Mouse (Mus musculus) cerebellum, adult 2 months (tissue): ENCODE measurements around the gene Itpr3. TPM values are rescaled to one million over a fixed set of nuclear protein-coding genes. Genes with fewer than 3 reads are reported as not detected.

Experiments used
- DNase-seq, 2 experiments: peaks; one replicate each; pipeline ENCODE4 v3.0.0; 2021
- H3K27ac ChIP-seq: fragments of 200-500 bp; 2 replicates; pipeline ENCODE4 v1.5.1; 2012; ENCODE audit warnings: low read length, control low read depth, inconsistent platforms; ENCODE audit not compliant: insufficient read depth
- H3K27me3 ChIP-seq: fragments of 200-500 bp; 2 replicates; pipeline ENCODE4 v1.6.1; 2012; ENCODE audit warnings: inconsistent platforms, mild to moderate bottlenecking, low read length, moderate library complexity; ENCODE audit not compliant: control insufficient read depth, insufficient read depth
- H3K4me1 ChIP-seq: fragments of 200-500 bp; 2 replicates; pipeline ENCODE4 v1.6.1; 2011; ENCODE audit warnings: low read length; ENCODE audit not compliant: control insufficient read depth, insufficient read depth
- H3K4me3 ChIP-seq: fragments of 200-500 bp; replicated peaks from 2 replicates; pipeline ENCODE3; 2011; ENCODE audit warnings: mild to moderate bottlenecking, low read depth, low read length, control low read depth; ENCODE audit not compliant: insufficient read depth
- CTCF ChIP-seq: fragments of 200-500 bp; IDR thresholded peaks from 2 replicates; pipeline ENCODE4 v1.5.1; 2011; ENCODE audit warnings: low read depth, mild to moderate bottlenecking, control low read depth, low read length, moderate library complexity, borderline replicate concordance; ENCODE audit not compliant: insufficient read depth
- POLR2A ChIP-seq: fragments of 200-500 bp; IDR thresholded peaks from 2 replicates; pipeline ENCODE4 v1.6.1; 2011; ENCODE audit warnings: low read length, control low read depth, borderline replicate concordance; ENCODE audit not compliant: insufficient read depth
- WGBS: fragments of 180-500 bp; shearing (Covaris S2); methylation state at CpG from one replicate; pipeline ENCODE4 v1.1.7; 2018; 5-methylcytosine and 5-hydroxymethylcytosine counted together
- polyA plus RNA-seq: library from polyadenylated mRNA; depleted of rRNA; stranded (reverse); fragments of >200 nt; gene quantifications from 2 replicates; pipeline ENCODE4 v1.2.3, GENCODE M21; 2012

Itpr3 gene
- polyA plus RNA-seq, 1 experiment, result 6.5 TPM

DNA sequence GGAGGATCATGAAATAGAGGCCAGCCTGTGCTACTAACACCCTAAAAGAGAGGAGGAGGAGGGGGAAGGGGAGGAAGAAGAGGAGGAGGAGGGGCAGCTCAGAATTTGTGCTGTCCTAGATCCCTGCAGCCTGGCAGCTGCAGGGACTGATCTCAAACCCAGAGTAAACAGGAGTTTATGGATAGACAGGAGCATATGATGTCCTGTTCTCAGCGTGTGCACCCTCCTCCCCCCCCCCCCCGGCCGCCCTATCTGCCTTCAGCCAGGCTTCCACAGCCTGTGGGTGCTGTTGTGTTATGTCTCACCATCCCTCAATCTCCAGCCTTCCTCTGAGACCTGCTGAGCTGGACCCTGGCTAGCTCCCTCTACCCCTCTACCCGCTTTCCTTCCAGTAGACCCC is 28.2 kb upstream of the Itpr3 start, which contains the start of gene Bak1:
Gene Bak1, minus strand, starts transcription at position 101 of the 400 bp plus-strand sequence.
- no peaks in the 10 kb centered on the region for H3K27me3 ChIP-seq
- TF ChIP-seq CTCF, result no peak
- TF ChIP-seq POLR2A, result no peak
- WGBS, result 53% methylated on average over 4 of the region's 4 CpGs
- H3K4me3 ChIP-seq, result peak within 1 kb of the TSS; percentile 60
- H3K4me1 ChIP-seq, result no peaks in the 10 kb centered on the region
- DNase-seq, result no peak
- peak within 1 kb of the TSS; percentile 48; the same call in 1 of the 2 replicates for H3K27ac ChIP-seq

DNA sequence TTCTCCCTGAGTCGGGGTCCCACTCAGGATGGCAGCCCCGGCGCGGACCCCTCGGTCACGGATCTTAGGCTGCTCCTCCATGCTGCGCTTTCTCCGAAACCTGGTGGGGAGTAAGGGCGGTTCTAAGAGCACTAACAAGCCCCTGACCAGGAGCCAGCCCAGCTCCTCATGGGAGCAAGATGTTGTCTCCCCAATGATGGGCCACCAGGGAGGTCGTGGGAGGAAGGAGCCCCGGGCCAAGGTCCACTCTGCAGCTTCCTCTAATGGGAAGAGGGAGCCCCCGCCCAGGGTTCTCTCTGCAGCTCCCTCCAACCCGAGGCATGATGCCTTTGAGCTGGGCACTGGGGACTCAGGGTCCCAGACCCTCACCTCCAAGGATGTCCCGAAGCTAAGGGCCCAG is 27.7 kb upstream of the Itpr3 start:
- no peak overlapping the region for H3K4me3 ChIP-seq
- H3K27me3 ChIP-seq, result no peaks in the 10 kb centered on the region
- H3K4me1 ChIP-seq, result no peaks in the 10 kb centered on the region
- no peak for DNase-seq
- TF ChIP-seq CTCF (no peak), POLR2A (no peak)
- 81% methylated on average over 14 of the region's 14 CpGs for WGBS
- no peak overlapping the region for H3K27ac ChIP-seq

DNA sequence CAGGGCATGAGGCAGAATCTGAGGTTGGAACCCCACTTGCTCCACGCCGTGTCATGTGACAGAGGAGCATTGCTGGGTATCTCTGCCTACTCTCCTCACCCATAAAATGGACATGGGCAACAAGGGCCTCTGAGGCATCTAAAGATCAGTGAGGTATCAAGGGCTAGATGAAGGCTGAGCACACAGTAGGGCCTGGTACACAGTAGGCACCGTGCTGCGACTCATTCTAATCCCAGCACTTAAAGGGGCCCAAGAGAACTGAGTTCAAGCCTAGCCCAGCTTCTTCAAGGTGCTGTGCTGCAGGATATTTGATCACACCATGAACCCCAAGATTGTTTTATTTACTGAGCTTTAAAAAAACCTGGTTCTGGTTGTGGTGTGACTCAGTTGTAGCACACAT is 26.2 kb upstream of the Itpr3 start:
- DNase-seq, result no peak
- Histone ChIP-seq H3K4me3 (no peak overlapping the region), H3K27ac (no peak overlapping the region), H3K27me3 (no peaks in the 10 kb centered on the region), H3K4me1 (no peaks in the 10 kb centered on the region)
- WGBS, result 95% methylated on average over 4 of the region's 4 CpGs
- TF ChIP-seq POLR2A (no peak), CTCF (no peak)

DNA sequence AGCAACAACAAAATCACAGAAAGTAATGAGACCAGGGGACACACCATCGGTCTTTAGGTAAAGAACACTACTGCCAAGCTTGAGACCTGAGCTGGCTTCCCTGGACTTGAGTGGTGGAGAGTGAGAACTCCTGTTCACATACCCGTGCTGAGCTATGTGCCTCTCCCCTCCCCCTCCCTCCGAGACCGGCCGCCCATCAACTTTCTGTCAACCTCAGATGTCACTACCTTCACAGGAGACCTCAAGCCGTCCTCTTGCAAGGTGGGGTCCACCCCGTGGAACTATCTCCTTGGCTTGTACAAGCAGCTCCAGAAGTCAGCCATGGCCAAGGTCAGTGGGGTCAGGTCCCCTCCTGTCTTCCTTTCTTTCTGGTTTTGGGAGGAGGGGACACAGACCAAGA is 24.8 kb upstream of the Itpr3 start:
- 51% methylated on average over 7 of the region's 7 CpGs for WGBS
- TF ChIP-seq POLR2A (no peak), CTCF (no peak)

DNA sequence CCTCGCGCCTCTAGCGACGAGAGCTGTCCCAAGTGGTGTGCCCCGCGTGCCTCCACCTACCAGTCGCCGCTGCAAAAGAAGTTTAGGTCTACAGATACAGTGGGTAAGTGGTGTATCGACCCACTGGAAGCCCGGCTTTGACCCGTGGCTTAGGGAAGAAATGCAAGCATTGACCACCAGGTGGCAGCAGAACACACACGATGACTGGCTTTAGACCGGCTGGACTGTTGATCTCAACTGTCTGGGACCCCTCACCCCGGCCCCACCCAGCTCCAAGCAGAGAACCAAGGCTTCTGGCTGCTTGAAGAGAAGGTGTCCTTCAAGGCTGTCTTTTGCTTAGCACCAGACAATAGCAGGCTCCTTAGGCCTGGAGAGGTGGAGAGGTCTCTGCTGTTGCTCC is 24.2 kb upstream of the Itpr3 start:
- DNase-seq, result peak; percentile 60 to 85
- 1% methylated on average over 14 of the region's 14 CpGs for WGBS
- H3K27me3 ChIP-seq, result no peaks in the 10 kb centered on the region
- H3K4me3 ChIP-seq, result no peak overlapping the region
- no peak for TF ChIP-seq POLR2A
- peak; percentile 99 for TF ChIP-seq CTCF
- no peak overlapping the region for H3K27ac ChIP-seq
- H3K4me1 ChIP-seq, result 0 out of 2 replicates have a peak, but pooled peaks cover under 1% of the 10 kb centered on the region

More for the DNA sequence above, 24.8 kb upstream of the Itpr3 start:
- Histone ChIP-seq H3K4me3 (no peak overlapping the region), H3K27ac (no peak overlapping the region), H3K4me1 (no peaks in the 10 kb centered on the region), H3K27me3 (no peaks in the 10 kb centered on the region)
- DNase-seq, result no peak

DNA sequence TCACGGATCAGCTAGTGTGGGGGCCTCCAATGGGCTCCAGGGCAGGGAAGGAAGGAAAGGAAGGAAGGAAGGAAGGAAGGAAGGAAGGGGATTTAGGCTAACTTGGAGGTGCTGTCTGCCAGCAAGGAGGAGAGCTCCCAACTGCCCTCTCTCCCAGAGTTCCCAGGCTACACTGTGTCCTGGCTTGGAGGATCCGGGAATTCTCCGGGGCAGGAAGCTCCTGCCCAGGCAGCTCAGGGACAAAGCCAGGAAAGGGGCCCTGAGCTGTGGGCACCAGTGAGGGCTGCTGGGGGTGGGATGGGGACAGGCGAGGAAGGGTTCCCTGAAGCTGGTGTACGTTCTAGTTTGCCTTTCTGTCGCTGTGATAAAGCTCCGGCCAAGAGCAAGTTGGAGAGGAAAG is 20.6 kb upstream of the Itpr3 start:
- Histone ChIP-seq H3K27ac (no peak overlapping the region), H3K4me1 (0 out of 2 replicates have a peak, but pooled peaks cover 8% of the 10 kb centered on the region), H3K4me3 (no peak overlapping the region), H3K27me3 (no peaks in the 10 kb centered on the region)
- TF ChIP-seq POLR2A, result no peak
- TF ChIP-seq CTCF, result no peak
- DNase-seq, result no peak
- 86% methylated on average over 7 of the region's 7 CpGs for WGBS

DNA sequence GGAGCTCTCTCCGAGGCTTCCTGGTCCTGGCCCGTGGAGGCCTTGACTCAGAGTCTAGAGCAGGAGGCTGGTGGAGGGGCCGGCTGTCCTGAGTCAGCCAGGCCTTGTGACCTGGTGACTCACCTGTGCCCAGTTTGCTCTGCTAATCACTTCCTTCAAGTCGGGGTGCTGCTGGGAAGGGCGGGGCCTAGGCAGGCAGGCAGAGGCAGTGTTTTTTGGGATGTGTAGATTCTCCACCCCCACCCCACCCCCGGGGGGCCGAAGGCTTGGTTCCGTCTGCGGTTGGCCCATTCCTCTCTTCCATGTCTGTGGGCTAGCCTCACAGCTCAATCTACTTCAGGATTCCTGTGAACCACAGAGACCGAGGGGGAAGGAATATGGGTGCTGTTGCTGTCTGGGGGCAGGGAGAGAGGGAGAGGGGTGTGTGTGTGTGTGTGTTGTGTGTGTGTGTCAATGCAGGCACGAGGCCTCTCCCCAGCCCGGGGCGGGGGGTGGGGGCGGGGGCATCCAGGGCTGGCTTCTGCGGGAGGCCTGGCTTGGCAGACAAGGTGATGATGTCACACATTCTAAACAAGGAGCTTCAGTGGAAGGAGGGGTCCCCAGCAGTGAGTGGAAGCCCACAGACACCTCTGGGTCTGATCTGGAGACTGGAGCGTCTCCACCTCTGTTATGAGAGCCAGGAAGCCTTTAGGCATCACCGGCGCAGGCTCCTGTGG is 18.6 kb upstream of the Itpr3 start:
- no peak for DNase-seq
- WGBS, result 61% methylated on average over 18 of the region's 18 CpGs
- no peak for TF ChIP-seq CTCF
- no peak for TF ChIP-seq POLR2A
- Histone ChIP-seq H3K27ac (no peak overlapping the region), H3K4me3 (no peak overlapping the region), H3K27me3 (no peaks in the 10 kb centered on the region), H3K4me1 (0 out of 2 replicates have a peak, but pooled peaks cover 8% of the 10 kb centered on the region)
